Mouse (Mus musculus): ENCODE measurements around the gene Slc15a1.

GRCm38 (mm10) chr14:121453130-121453529, 51.9 kb downstream of the Slc15a1 start:
- TF ChIP-seq CTCF (IDR thresholded peaks at IDR 0.05; ENCODE audit: control insufficient read depth, insufficient read depth, insufficient read length) (no peak), MAX (IDR thresholded peaks at IDR 0.05) (no peak)

Measured in C2C12 (cell line).